Mouse (Mus musculus) spleen, postnatal 36 days (tissue): ENCODE data around the gene Bcor.

Source experiments
- DNase-seq, 2 experiments: peaks; one replicate each; pipeline ENCODE4 v3.0.0; 2022; ENCODE audit warnings: low spot score in 2 of 2, mixed read lengths in 1 of 2

Bcor gene

GRCm38 (mm10) chrX:12065782-12066181 lies 94.4 kb downstream of the Bcor start:
- DNase-seq, result no peak

- DNase-seq, result no peak
Measured at GRCm38 (mm10) chrX:12062932-12063260, 97.3 kb downstream of the Bcor start.

GRCm38 (mm10) chrX:12062121-12062931 lies 97.8 kb downstream of the Bcor start:
- no peak for DNase-seq

DNA sequence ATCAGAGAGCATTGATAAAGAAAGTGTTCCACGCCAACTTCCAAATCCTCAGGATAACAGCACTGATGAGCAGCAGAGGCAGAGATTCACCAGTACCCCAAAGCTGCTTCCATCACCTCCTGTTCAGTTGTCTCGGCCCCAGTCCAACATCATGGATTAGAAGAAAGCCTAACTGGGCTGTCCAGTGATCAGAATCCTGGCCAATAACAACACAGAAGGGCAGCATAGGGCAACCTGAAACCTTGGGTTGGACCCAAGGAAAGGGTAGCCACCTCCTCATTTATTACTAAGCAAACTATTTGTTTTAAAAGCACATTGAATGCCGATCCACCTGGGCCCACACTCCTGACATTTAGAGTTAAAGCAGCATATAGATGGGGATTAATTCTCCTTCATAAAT lies 99.3 kb downstream of the Bcor start:
- DNase-seq, result no peak

DNA sequence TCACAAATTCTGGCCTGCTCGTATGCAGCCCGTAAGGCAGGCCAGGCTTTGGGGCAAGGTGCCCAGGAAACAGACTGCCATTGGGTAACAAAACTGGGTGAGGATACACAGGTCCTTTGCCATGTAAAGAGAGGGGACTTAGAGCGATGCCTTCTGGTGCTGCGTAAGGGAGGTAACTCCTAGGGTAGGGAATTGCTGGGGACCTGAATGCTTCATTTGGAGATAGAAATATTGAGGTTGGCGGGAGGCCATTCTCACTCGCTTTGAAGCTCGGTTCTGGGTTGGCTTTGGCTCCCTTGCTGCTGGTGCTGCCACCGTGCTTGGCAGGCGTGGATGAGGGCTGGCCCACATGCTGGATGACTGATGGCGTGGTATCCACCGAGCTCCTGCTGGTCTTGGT lies 102.9 kb downstream of the Bcor start:
- no peak for DNase-seq

- no peak for DNase-seq
Measured at GRCm38 (mm10) chrX:12053315-12053914, 106.7 kb downstream of the Bcor start.

GRCm38 (mm10) chrX:12052651-12053050 lies 107.5 kb downstream of the Bcor start:
- no peak for DNase-seq

GRCm38 (mm10) chrX:12048721-12049120 lies 111.4 kb downstream of the Bcor start:
- no peak for DNase-seq

DNA sequence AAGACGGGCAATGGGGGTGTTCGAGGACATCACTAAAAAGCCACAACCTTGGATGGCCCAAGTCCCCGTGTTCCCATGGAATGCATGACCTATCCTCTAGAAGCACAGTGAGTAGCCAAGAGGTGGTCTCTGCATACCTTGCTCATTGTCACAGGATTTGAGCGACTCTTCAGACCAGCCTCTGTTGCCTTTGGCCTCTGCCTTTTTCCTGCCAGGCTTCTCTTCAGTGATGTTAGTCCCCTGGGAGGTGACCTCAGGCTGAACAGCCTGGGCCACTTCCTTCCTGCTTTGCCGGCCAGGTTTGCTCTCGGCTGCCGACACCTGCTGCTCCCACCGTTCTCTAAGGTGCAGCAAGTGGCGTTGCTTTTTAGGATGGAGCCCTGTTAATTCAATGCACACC lies 112.0 kb downstream of the Bcor start:
- DNase-seq, result peak; percentile 41 to 43

- DNase-seq, result no peak
Measured at GRCm38 (mm10) chrX:12047223-12047911, 112.8 kb downstream of the Bcor start.

DNA sequence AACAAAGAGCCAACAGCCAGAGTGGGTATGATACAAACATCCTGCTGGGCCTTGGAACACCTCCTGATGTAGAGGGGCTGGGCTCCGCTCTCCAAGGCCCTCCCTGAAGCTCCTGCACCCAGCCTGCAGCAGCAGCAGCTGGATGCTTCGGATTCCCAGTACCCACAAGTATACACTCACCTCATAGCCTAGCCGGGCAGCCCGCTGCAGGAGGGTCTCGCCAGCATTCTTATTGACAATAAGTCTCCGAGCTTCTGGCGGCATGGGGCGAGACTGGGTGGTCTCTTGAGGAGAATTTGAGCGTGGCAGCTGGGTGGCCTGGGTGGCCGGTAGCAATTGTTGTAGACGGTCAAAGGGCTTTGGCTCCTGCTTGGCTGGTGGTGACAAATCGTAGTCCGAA lies 113.5 kb downstream of the Bcor start:
- no peak for DNase-seq

GRCm38 (mm10) chrX:12043352-12043751 lies 116.8 kb downstream of the Bcor start:
- DNase-seq, result no peak

- DNase-seq, result no peak
Measured at GRCm38 (mm10) chrX:12041453-12041852, 118.7 kb downstream of the Bcor start.

- peak; percentile 45 to 71 for DNase-seq
Measured at GRCm38 (mm10) chrX:12014726-12015464, 145.3 kb downstream of the Bcor start.

DNA sequence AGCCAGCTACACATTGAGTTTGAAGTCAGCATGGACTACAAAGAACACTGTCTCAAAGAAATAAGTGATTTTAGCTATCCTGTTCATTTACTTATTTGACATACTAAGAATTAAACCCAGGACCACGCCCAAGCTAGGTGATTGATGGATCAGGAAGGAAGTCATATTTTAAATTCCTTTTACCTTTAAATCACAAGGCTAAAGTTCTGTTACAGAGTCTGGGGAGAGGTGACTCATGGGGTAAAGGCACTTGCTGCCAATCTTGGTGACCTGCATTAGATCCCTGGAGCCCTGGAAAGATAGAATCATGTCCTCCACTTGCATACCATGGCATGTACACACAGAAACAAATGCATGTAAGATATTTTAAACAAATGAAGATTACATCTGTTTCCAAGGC lies 149.5 kb downstream of the Bcor start:
- DNase-seq, result no peak

DNA sequence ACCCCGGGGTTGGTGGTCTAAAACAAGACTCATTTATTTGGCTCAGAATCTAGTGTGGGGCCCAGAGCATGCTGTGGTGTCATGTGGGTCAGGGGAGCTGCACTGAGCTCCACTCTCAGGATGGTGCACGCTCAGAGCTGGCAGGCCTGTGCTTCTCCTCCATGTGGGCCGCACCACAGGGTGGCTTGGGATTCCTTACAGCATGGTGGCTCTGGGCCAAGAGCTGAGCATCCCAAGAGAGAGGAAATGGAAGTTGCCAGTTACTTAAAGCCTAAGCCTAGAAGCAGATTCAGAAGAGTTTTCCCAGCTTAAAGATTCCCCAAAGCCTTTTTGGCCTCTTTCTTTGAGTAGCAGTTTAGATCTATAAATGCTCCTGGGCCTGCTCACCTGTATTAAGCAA lies 151.1 kb downstream of the Bcor start:
- DNase-seq, result no peak

DNA sequence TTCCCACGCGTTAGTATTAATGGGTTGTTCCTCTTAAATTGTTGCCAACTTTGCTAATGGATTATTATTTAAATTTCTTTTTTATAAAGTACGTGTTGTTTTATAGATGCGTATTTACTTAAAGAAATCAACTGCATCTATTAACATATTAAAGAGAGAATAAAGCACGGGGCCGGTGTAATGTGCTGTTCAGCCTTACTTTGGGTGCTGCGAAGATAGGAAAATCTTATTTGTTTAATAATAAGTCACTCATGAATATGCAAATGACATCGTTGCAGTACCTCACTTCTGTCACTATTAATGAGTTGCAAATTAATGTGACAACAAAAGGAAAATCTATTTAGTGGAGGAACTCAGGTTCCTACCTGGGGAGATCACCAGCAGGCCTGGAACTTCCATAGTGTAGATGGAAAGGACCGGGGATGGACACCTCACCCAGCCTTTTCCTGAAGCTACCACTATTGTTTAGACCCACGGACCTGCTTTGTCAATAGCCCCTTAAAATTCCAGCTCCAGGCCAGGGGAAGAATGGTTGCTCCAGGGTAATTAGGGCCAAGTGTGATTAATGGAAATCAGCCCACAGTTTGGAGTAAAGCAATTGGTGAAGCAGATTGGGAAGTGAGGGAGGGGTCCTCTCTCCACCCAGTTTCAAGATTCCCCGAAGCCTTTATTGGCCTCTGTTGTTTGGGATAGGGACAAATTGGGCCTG lies 152.2 kb downstream of the Bcor start:
- no peak for DNase-seq

DNA sequence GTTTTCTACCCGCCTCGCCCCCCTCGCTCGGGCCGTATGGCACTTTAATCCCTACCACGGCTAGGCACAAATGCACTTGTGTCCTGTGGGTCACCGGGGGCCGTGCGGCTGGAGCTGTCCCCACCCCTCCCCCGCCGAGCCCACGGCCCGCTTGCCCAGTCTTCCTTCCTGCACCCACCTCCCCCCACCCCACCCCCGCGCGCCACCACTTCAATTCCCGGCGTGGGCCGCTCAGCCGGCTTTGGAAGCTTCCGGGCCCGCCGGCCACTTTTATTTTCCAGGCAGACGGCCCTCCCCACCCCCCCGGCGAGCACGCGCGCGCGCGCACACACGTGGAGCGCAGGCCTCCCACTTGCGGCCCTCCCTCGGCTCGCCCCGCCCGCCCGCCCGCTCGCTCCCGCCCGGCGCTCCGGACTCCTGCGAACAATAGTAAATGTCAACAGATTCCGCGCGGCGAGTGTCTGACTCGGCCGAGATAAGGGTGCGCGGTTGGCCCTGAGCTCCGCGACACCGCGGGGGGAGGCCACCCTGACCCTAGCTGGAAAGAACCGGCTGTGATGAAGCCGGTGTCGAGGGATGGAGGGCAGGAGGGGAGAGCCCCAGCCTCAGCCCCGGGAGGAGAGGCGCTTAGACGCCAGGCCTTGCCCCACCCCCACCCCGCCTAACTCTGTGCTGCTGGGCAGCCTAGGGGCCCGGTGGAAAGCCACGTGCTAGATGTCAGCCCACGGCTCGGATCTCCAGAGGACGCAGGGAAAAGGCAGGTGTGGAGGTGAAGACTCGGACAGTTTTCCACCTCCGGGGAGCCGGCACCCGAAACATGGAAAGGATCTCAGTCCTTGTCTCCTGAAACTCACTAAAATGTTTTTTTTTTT lies 153.0 kb downstream of the Bcor start:
- DNase-seq, result peak; percentile 42 to 43

DNA sequence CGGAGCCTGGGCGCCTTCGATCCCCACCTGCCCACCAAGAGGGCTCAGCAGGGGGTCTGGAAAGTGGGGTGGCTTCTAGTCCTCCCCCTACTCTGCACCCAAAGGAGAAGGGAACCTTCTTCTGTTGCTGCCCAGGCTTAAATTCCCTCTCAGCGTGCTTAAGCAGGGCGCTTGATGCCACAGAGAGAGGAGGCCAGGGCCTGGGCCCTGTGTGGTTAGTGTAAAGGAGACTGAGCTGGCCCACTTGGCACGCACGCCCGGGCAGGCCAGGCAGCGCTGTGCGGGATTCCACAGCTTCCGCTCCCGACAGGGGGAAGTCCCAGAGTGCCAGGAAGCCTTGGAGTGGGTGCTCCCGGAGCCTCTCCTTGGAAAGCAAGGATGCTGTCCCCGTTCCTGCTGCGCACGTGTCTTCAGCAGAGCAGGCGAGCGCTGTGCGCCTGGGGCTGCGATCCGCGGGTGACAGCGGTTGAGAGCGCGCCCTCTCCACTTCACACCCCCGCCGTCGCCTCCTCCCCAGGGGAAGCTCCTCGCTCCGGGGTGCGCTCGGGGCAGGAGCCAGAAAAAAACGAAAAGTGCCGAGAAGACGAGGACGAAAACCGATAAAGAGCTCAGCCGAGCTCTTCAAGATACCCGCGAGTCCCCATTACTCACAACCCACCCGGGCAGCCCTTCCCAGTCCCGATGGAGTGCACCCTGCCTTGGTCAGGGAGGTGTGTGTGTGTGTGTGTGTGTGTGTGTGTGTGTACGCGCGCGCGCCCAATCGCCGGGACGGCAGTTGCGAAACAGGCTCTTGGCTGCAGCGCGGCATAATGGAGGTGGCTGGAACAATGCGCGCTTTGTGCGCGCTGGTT lies 153.9 kb downstream of the Bcor start:
- DNase-seq, result peak in 1 of 2 experiments; percentile 29
